Mouse (Mus musculus): ENCODE measurements around the gene Gas7. TPM values are rescaled to one million over a fixed set of nuclear protein-coding genes. Genes with fewer than 3 reads are reported as not detected.

Gas7 gene
- polyA plus RNA-seq, 1 experiment, result 14.4 TPM

GRCm38 (mm10) chr11:67647745-67648144 lies 192.5 kb downstream of the Gas7 start:
- H3K36me3 ChIP-seq (ENCODE audit: control insufficient read depth, insufficient read depth, low read length), result no peaks in the 10 kb centered on the region
- no peaks in the 10 kb centered on the region for H3K27me3 ChIP-seq (ENCODE audit: control insufficient read depth, insufficient read depth, low read length)
- H3K4me1 ChIP-seq (ENCODE audit: control insufficient read depth, insufficient read depth, low read length), result no peaks in the 10 kb centered on the region
- peak overlapping the region; percentile 18 for H3K27ac ChIP-seq (ENCODE audit: control insufficient read depth, insufficient read depth, low read depth, low read length)
- TF ChIP-seq CTCF (IDR thresholded peaks at IDR 0.05; ENCODE audit: control insufficient read depth, insufficient read depth, insufficient replicate concordance, low read depth, low read length) (peak; percentile 70; the same call in 1 of the 2 replicates), POLR2A (IDR thresholded peaks at IDR 0.05; ENCODE audit: control insufficient read depth, low read depth, low read length) (no peak)
- no peak overlapping the region for H3K4me3 ChIP-seq (ENCODE audit: control insufficient read depth, low read depth, low read length)

- no peaks in the 10 kb centered on the region for H3K4me1 ChIP-seq (ENCODE audit: control insufficient read depth, insufficient read depth, low read length)
- H3K27ac ChIP-seq (ENCODE audit: control insufficient read depth, insufficient read depth, low read depth, low read length), result no peak overlapping the region
- no peaks in the 10 kb centered on the region for H3K27me3 ChIP-seq (ENCODE audit: control insufficient read depth, insufficient read depth, low read length)
- TF ChIP-seq CTCF (IDR thresholded peaks at IDR 0.05; ENCODE audit: control insufficient read depth, insufficient read depth, insufficient replicate concordance, low read depth, low read length) (no peak), POLR2A (IDR thresholded peaks at IDR 0.05; ENCODE audit: control insufficient read depth, low read depth, low read length) (no peak)
- H3K36me3 ChIP-seq (ENCODE audit: control insufficient read depth, insufficient read depth, low read length), result no peaks in the 10 kb centered on the region
- no peak overlapping the region for H3K4me3 ChIP-seq (ENCODE audit: control insufficient read depth, low read depth, low read length)
Measured at GRCm38 (mm10) chr11:67648651-67649407, 193.6 kb downstream of the Gas7 start.

DNA sequence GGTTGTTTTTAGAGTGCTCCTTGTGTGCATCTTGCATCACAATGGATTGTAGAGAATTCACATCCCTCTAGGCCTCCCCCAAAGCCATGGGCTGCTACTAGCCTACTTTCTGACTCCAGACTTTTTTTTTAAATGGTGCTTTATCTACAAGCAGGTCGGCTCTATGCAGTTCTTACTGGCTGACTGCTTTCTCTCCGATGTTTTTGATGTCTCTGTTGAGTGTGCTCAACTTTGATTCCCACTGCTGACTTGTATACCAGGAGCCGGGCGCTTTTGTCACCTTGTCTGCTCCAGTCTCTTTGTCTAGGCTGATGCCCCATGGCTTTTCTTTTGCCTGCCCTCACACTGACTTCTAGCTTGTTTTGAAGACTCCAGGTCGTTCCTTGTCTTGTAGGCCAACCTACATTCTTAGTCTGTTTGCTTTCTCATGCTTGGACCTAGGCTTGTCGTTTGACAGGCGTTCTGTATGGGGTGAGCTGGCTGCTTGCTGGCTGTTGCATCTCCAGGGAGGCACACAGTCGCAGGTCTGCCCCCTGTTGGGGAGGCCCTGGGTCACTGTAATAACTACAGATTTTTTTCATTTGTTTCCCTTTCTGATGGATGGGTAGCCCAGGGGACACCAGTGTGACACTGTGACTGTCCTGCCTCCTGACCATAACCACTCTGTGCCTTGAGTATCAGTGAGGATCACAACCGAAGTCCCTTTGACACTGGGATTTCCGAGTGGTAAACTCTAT lies 194.9 kb downstream of the Gas7 start:
- TF ChIP-seq CTCF (IDR thresholded peaks at IDR 0.05; ENCODE audit: control insufficient read depth, insufficient read depth, insufficient replicate concordance, low read depth, low read length) (no peak), POLR2A (IDR thresholded peaks at IDR 0.05; ENCODE audit: control insufficient read depth, low read depth, low read length) (no peak)
- H3K27ac ChIP-seq (ENCODE audit: control insufficient read depth, insufficient read depth, low read depth, low read length), result no peak overlapping the region
- H3K4me1 ChIP-seq (ENCODE audit: control insufficient read depth, insufficient read depth, low read length), result no peaks in the 10 kb centered on the region
- H3K36me3 ChIP-seq (ENCODE audit: control insufficient read depth, insufficient read depth, low read length), result no peaks in the 10 kb centered on the region
- H3K27me3 ChIP-seq (ENCODE audit: control insufficient read depth, insufficient read depth, low read length), result no peaks in the 10 kb centered on the region
- no peak overlapping the region for H3K4me3 ChIP-seq (ENCODE audit: control insufficient read depth, low read depth, low read length)

GRCm38 (mm10) chr11:67651731-67652130 lies 196.5 kb downstream of the Gas7 start:
- H3K36me3 ChIP-seq (ENCODE audit: control insufficient read depth, insufficient read depth, low read length), result no peaks in the 10 kb centered on the region
- H3K27ac ChIP-seq (ENCODE audit: control insufficient read depth, insufficient read depth, low read depth, low read length), result no peak overlapping the region

DNA sequence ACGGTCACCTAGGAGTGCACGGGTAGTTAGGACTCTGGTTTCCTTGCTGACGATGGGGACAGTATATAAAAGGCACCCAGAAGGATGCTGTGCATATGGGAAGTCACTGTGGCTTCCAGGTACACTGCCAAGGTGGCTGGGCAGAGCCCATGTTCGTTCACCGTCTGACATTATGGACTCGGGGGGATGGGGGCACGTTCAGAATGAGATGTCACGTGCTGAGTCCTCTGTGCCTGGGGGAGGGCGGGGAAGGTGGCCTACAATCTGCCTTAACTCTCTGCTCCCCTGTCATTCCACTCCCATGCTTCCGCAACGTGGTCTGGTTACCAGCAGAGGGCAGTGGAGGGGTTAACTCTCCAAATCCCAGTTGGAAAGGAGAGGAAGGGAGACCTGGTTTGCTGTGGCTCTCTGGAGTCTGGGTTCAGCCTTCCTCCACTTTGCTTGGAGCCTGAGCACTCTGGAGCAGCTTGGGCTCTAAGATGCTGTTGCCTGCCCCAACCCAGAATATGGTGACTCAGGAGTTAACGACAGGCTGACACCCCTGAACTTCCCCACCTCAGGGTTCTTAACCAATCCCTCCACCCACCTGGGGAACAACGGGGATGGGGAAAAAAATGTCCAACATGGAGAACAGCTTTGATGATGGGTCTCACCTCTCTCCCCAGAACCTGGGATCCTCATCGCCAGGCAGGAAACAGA lies 197.1 kb downstream of the Gas7 start:
- TF ChIP-seq POLR2A (IDR thresholded peaks at IDR 0.05; ENCODE audit: control insufficient read depth, low read depth, low read length) (no peak), CTCF (IDR thresholded peaks at IDR 0.05; ENCODE audit: control insufficient read depth, insufficient read depth, insufficient replicate concordance, low read depth, low read length) (peak; percentile 61; the same call in 1 of the 2 replicates)
- Histone ChIP-seq H3K27me3 (ENCODE audit: control insufficient read depth, insufficient read depth, low read length) (no peaks in the 10 kb centered on the region), H3K27ac (ENCODE audit: control insufficient read depth, insufficient read depth, low read depth, low read length) (no peak overlapping the region), H3K36me3 (ENCODE audit: control insufficient read depth, insufficient read depth, low read length) (no peaks in the 10 kb centered on the region), H3K4me1 (ENCODE audit: control insufficient read depth, insufficient read depth, low read length) (no peaks in the 10 kb centered on the region), H3K4me3 (ENCODE audit: control insufficient read depth, low read depth, low read length) (no peak overlapping the region)

More at GRCm38 (mm10) chr11:67651731-67652130, 196.5 kb downstream of the Gas7 start:
- no peaks in the 10 kb centered on the region for H3K27me3 ChIP-seq (ENCODE audit: control insufficient read depth, insufficient read depth, low read length)
- no peak overlapping the region for H3K4me3 ChIP-seq (ENCODE audit: control insufficient read depth, low read depth, low read length)
- no peaks in the 10 kb centered on the region for H3K4me1 ChIP-seq (ENCODE audit: control insufficient read depth, insufficient read depth, low read length)
- TF ChIP-seq POLR2A (IDR thresholded peaks at IDR 0.05; ENCODE audit: control insufficient read depth, low read depth, low read length) (no peak), CTCF (IDR thresholded peaks at IDR 0.05; ENCODE audit: control insufficient read depth, insufficient read depth, insufficient replicate concordance, low read depth, low read length) (no peak)

- H3K27me3 ChIP-seq (ENCODE audit: control insufficient read depth, insufficient read depth, low read length), result no peaks in the 10 kb centered on the region
- TF ChIP-seq POLR2A (IDR thresholded peaks at IDR 0.05; ENCODE audit: control insufficient read depth, low read depth, low read length) (no peak), CTCF (IDR thresholded peaks at IDR 0.05; ENCODE audit: control insufficient read depth, insufficient read depth, insufficient replicate concordance, low read depth, low read length) (no peak)
- no peaks in the 10 kb centered on the region for H3K36me3 ChIP-seq (ENCODE audit: control insufficient read depth, insufficient read depth, low read length)
- no peak overlapping the region; the same call in 1 of the 2 replicates for H3K27ac ChIP-seq (ENCODE audit: control insufficient read depth, insufficient read depth, low read depth, low read length)
- no peaks in the 10 kb centered on the region for H3K4me1 ChIP-seq (ENCODE audit: control insufficient read depth, insufficient read depth, low read length)
- no peak overlapping the region for H3K4me3 ChIP-seq (ENCODE audit: control insufficient read depth, low read depth, low read length)
Measured at GRCm38 (mm10) chr11:67652893-67653255, 197.6 kb downstream of the Gas7 start.
